Mouse (Mus musculus) small intestine, adult 2 months (tissue): ENCODE measurements at regions not wholly inside any gene's neighbourhood (a gene's known extent, or its start where the extent isn't known, plus 50 kb on each side); places are given as distances from the start of the nearest gene placed in this dataset.

Experiments used
- CTCF ChIP-seq: fragments of 200-500 bp; IDR thresholded peaks from 2 replicates; pipeline ENCODE4 v1.5.1; 2012; ENCODE audit warnings: low read depth, mild to moderate bottlenecking, control low read depth, inconsistent platforms, low read length, moderate library complexity, mixed read lengths; ENCODE audit not compliant: insufficient replicate concordance, insufficient read length; ENCODE audit errors: extremely low read depth
- POLR2A ChIP-seq: fragments of 200-500 bp; IDR thresholded peaks from 2 replicates; pipeline ENCODE4 v1.6.1; 2012; ENCODE audit warnings: low read depth, mild to moderate bottlenecking, control low read depth, inconsistent platforms, low read length, moderate library complexity

DNA sequence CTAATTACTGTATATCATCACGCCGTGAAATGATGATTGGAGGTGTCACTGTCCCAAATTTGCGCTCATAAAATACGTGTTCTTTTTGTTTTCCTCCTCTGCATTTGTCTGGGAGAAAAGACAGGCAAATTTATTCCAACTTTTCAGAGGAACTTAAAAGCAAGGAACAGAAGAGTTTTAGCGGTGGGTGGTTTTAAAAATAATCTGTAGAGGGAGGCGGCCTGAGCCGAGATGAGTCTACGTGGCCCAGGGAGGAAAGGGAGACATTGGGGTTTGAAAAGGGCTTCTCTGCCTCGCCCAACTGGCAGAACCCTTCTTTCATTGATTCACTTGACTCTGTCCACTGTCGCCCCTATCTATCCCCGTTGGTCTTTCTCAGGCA, 68.4 kb downstream of the Dmrta2 start:
- TF ChIP-seq CTCF, result no peak
- no peak for TF ChIP-seq POLR2A
